Mouse (Mus musculus) right cerebral cortex, postnatal 25 days (tissue): Measurements from ENCODE around the gene Spc25.
A peak's percentile ranks its signal among the peaks of the same experiment; 100 is the strongest.

Source experiments
- DNase-seq: peaks from one replicate; pipeline ENCODE4 v3.0.0; 2022

The Spc25 gene

GRCm38 (mm10) chr2:69205791-69206351 lies at the start of gene Spc25:
TSS of gene Spc25 (minus strand) at chr2:69206194.
- peak; percentile 88 for DNase-seq

- no peak for DNase-seq
Measured at GRCm38 (mm10) chr2:69248221-69248755, 42.3 kb upstream of the Spc25 start.

- no peak for DNase-seq
Measured at GRCm38 (mm10) chr2:69247081-69247480, 41.1 kb upstream of the Spc25 start.

- no peak for DNase-seq
Measured at GRCm38 (mm10) chr2:69244924-69245323, 38.9 kb upstream of the Spc25 start.

- no peak for DNase-seq
Measured at GRCm38 (mm10) chr2:69239315-69239714, 33.3 kb upstream of the Spc25 start.

GRCm38 (mm10) chr2:69234976-69235678 lies 29.1 kb upstream of the Spc25 start:
- no peak for DNase-seq

- DNase-seq: no peak
Measured at GRCm38 (mm10) chr2:69232101-69232500, 26.1 kb upstream of the Spc25 start.

GRCm38 (mm10) chr2:69230137-69230536 lies 24.1 kb upstream of the Spc25 start:
- no peak for DNase-seq

GRCm38 (mm10) chr2:69228635-69229034 lies 22.6 kb upstream of the Spc25 start:
- DNase-seq: no peak

- no peak for DNase-seq
Measured at GRCm38 (mm10) chr2:69226876-69227275, 20.9 kb upstream of the Spc25 start.

GRCm38 (mm10) chr2:69224724-69225123 lies 18.7 kb upstream of the Spc25 start:
- DNase-seq: no peak

GRCm38 (mm10) chr2:69222815-69223214 lies 16.8 kb upstream of the Spc25 start:
- no peak for DNase-seq

- DNase-seq: no peak
Measured at GRCm38 (mm10) chr2:69221868-69222416, 15.9 kb upstream of the Spc25 start.

GRCm38 (mm10) chr2:69215242-69215641 lies 9.2 kb upstream of the Spc25 start:
- no peak for DNase-seq

- DNase-seq: no peak
Measured at GRCm38 (mm10) chr2:69212652-69213051, 6.7 kb upstream of the Spc25 start.

GRCm38 (mm10) chr2:69210773-69211172 lies 4.8 kb upstream of the Spc25 start, which contains the start of gene G6pc2:
TSS of gene G6pc2 (plus strand) at chr2:69211073.
- no peak for DNase-seq

GRCm38 (mm10) chr2:69209684-69210083 lies 3.7 kb upstream of the Spc25 start:
- no peak for DNase-seq

- DNase-seq: no peak
Measured at GRCm38 (mm10) chr2:69206523-69206922, 529 bp upstream of the Spc25 start.

- no peak for DNase-seq
Measured at GRCm38 (mm10) chr2:69205185-69205584, 809 bp downstream of the Spc25 start.

- DNase-seq: no peak
Measured at GRCm38 (mm10) chr2:69193555-69193954, 12.4 kb downstream of the Spc25 start.

- DNase-seq: no peak
Measured at GRCm38 (mm10) chr2:69191059-69191458, 14.9 kb downstream of the Spc25 start.

- DNase-seq: no peak
Measured at GRCm38 (mm10) chr2:69189222-69189621, 16.8 kb downstream of the Spc25 start.

- DNase-seq: peak; percentile 8
Measured at GRCm38 (mm10) chr2:69188732-69189131, 17.3 kb downstream of the Spc25 start.

GRCm38 (mm10) chr2:69187990-69188389 lies 18.0 kb downstream of the Spc25 start:
- no peak for DNase-seq
